Mouse (Mus musculus): ENCODE data around the gene Rpl34. TPM values are rescaled to one million over a fixed set of nuclear protein-coding genes. Genes with fewer than 3 reads are reported as not detected.

Gene Rpl34
- polyA plus RNA-seq, 1 experiment: 1,098 TPM

DNA sequence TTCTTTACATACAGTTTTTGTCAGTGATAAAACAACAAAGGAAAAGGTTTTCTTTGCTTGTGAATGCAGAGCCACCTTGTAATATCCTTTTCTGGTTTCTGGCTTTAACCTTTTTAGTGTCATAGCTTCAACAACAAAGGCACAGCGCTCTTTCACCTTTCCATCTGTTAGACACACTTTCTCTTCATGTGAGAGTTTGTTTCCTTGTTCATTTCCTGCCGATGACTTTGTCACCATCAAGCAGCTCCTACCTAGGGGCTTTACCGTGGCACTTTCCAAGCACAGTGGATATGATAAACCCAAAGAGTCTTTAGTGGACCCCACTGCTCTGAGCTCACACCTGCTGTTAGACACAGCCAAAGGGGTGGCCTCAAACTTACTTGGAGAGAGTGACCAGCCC is 19.0 kb upstream of the Rpl34 start:
- Histone ChIP-seq H3K27me3 (ENCODE audit: control insufficient read depth, insufficient read depth, low read length) (peaks cover 6% of the 10 kb centered on the region; the same call in 1 of the 2 replicates), H3K27ac (ENCODE audit: insufficient read depth, low read depth, low read length) (no peak overlapping the region), H3K4me3 (ENCODE audit: low read depth, low read length) (no peak overlapping the region), H3K36me3 (ENCODE audit: control insufficient read depth, insufficient read depth, low read length) (no peaks in the 10 kb centered on the region), H3K4me1 (ENCODE audit: control insufficient read depth, insufficient read depth, insufficient read length, low read length) (no peaks in the 10 kb centered on the region)
- TF ChIP-seq POLR2A (IDR thresholded peaks at IDR 0.05; ENCODE audit: low read depth, low read length) (no peak), CTCF (IDR thresholded peaks at IDR 0.05; ENCODE audit: extremely low read depth, insufficient read length, insufficient replicate concordance, low read depth, low read length) (no peak)
- 76% methylated on average over 3 of the region's 3 CpGs for WGBS

DNA sequence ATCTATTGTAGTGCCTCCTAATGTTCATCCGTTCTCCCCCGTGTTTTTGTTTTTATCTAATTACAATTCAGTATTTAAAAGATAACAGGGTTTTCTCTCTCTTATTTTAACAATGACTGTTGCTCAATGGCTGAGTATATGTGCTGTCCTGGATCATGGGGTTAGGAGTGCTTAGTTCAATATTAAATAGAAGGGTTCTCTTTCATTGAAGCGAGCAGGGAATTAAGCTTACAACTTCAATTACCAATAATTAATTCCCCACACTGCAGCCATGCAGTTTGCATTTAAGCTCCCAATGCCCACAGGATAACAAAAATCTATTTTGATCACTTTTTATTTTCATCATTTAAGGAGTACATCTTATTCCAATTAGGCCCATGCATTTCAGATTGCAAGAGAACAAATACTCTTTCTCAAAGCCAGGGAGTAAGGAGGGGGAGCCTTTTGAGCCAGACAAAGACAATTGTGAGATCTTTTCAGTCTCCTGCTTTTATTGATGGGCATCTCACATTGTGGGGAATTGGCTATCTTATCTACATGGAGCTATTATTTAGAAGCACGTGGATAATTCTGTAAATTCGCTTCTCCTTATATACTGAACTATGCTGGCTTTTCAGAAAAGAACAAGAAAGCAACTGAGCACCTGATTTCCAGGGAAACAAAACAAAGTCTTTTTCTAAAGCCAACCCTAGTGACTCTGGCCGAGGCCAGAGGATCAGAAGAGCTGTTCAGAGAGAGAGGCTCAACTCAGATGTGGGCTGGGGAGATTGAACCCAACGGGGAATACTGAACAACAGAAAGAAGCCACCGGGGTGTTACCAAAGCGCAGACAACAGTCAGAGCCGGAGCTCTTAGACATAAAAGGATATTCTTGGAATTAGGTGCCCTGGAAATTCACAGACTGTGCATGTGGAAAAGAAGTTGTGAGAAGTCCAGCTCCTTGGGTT is 16.7 kb upstream of the Rpl34 start:
- WGBS: 71% methylated on average over 10 of the region's 10 CpGs
- H3K27me3 ChIP-seq (ENCODE audit: control insufficient read depth, insufficient read depth, low read length): peaks cover 6% of the 10 kb centered on the region; the same call in 1 of the 2 replicates
- H3K4me1 ChIP-seq (ENCODE audit: control insufficient read depth, insufficient read depth, insufficient read length, low read length): no peaks in the 10 kb centered on the region
- H3K36me3 ChIP-seq (ENCODE audit: control insufficient read depth, insufficient read depth, low read length): no peaks in the 10 kb centered on the region
- no peak overlapping the region for H3K27ac ChIP-seq (ENCODE audit: insufficient read depth, low read depth, low read length)
- TF ChIP-seq POLR2A (IDR thresholded peaks at IDR 0.05; ENCODE audit: low read depth, low read length): no peak
- TF ChIP-seq CTCF (IDR thresholded peaks at IDR 0.05; ENCODE audit: extremely low read depth, insufficient read length, insufficient replicate concordance, low read depth, low read length): no peak
- H3K4me3 ChIP-seq (ENCODE audit: low read depth, low read length): no peak overlapping the region

DNA sequence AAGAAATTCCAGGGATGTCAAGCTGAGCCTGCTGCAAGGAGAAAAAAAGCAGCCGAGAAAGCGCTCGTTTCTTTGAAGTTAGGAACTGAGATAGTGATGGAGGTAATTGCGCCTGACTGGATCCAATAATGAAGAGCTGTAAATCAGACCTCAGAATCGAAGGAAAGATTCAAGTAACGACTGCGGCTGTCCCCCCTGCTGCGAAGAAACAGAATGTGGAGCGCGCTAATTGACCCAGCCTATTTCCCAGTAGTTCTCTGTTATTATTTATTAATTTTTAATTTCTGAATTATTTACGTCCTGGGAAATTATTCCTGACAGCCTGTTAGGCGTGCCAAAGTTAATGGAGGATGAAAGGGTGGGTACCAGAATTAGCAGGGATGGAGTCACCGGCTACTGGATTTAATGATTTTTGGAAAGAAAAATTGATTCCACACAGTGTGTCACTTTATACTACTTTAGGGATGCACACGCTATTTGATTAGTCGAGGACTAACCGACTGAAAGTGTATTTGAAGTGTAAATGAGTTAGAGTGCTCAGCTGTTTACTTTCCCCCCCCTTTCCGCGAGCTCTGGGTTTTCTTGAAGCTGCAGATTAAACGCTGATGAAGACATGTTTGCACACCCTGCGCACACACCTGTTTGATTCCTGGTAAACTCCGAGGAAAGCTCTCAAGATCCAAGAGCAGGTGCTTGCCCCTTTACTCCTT is 7.6 kb upstream of the Rpl34 start:
- TF ChIP-seq POLR2A (IDR thresholded peaks at IDR 0.05; ENCODE audit: low read depth, low read length) (no peak), CTCF (IDR thresholded peaks at IDR 0.05; ENCODE audit: extremely low read depth, insufficient read length, insufficient replicate concordance, low read depth, low read length) (no peak)
- Histone ChIP-seq H3K4me1 (ENCODE audit: control insufficient read depth, insufficient read depth, insufficient read length, low read length) (no peaks in the 10 kb centered on the region), H3K36me3 (ENCODE audit: control insufficient read depth, insufficient read depth, low read length) (no peaks in the 10 kb centered on the region), H3K27ac (ENCODE audit: insufficient read depth, low read depth, low read length) (no peak overlapping the region), H3K4me3 (ENCODE audit: low read depth, low read length) (no peak overlapping the region), H3K27me3 (ENCODE audit: control insufficient read depth, insufficient read depth, low read length) (no peaks in the 10 kb centered on the region)
- WGBS: 22% methylated on average over 21 of the region's 21 CpGs

DNA sequence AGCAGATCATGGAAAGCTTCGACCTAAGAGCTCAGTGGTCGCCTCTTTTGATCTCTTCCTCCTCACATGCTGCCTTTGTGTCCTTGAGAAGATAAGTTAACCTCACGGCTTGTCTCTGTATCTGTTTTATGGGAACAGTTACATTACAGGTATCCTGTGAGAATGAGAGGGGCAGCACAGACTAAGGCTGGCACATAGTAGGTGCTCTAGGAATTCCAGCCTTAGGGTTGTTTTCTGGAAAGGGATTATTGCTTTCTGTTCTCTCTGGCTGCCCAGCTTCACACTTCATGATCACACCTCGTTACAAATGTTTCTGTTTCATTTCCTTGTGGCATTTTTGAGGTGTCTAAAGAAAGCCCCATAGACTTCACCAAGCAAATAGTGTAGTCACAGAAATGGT is 6.6 kb upstream of the Rpl34 start:
- TF ChIP-seq POLR2A (IDR thresholded peaks at IDR 0.05; ENCODE audit: low read depth, low read length) (no peak), CTCF (IDR thresholded peaks at IDR 0.05; ENCODE audit: extremely low read depth, insufficient read length, insufficient replicate concordance, low read depth, low read length) (no peak)

DNA sequence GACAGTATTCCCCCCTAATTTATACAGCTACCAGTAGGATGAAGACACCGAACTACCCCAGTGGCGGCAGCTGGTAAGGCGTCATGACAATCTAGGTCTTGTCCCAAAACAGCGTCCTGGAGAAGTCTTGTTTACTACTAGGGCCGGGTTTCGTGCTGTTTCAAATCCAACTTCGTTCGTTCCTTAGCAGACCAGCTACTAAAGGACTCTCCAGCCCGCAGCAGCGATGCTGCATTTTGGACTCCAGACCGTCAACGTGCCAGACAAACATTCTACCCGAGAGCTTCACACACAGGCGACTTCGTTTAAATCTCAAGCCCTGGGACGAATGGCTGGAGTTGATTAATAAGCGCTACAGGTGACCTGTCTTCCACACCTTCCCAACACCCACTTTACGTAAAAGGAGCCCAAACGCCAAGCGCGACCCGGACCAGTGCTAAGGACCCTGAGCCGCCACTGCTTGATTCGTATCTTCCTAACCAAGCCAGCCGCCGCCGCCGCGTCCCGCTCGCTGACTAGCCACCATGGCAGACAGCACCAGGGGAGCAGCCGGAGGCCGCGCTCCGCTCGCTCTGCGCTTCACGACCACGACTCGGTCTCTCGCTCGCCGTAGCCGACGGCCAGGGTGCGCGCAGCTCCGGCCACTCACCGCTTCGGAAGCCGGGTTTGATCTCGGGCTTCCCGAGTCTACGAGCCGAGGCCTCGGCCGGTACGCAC is 568 bp downstream of the Rpl34 start:
- no peak for TF ChIP-seq POLR2A (IDR thresholded peaks at IDR 0.05; ENCODE audit: low read depth, low read length)
- TF ChIP-seq CTCF (IDR thresholded peaks at IDR 0.05; ENCODE audit: extremely low read depth, insufficient read length, insufficient replicate concordance, low read depth, low read length): no peak
- H3K27me3 ChIP-seq (ENCODE audit: control insufficient read depth, insufficient read depth, low read length): no peaks in the 10 kb centered on the region
- H3K4me3 ChIP-seq (ENCODE audit: low read depth, low read length): peak overlapping the region; percentile 93
- peaks cover 39% of the 10 kb centered on the region for H3K36me3 ChIP-seq (ENCODE audit: control insufficient read depth, insufficient read depth, low read length)
- under 1% methylated on average over 58 of the region's 58 CpGs for WGBS
- H3K4me1 ChIP-seq (ENCODE audit: control insufficient read depth, insufficient read depth, insufficient read length, low read length): peaks cover 5% of the 10 kb centered on the region; the same call in 1 of the 2 replicates
- peak overlapping the region; percentile 22 for H3K27ac ChIP-seq (ENCODE audit: insufficient read depth, low read depth, low read length)

More for the DNA sequence above, 6.6 kb upstream of the Rpl34 start:
- Histone ChIP-seq H3K4me1 (ENCODE audit: control insufficient read depth, insufficient read depth, insufficient read length, low read length) (no peaks in the 10 kb centered on the region), H3K27ac (ENCODE audit: insufficient read depth, low read depth, low read length) (no peak overlapping the region), H3K36me3 (ENCODE audit: control insufficient read depth, insufficient read depth, low read length) (no peaks in the 10 kb centered on the region), H3K4me3 (ENCODE audit: low read depth, low read length) (no peak overlapping the region), H3K27me3 (ENCODE audit: control insufficient read depth, insufficient read depth, low read length) (no peaks in the 10 kb centered on the region)
- WGBS: 33% methylated on average over 4 of the region's 4 CpGs

DNA sequence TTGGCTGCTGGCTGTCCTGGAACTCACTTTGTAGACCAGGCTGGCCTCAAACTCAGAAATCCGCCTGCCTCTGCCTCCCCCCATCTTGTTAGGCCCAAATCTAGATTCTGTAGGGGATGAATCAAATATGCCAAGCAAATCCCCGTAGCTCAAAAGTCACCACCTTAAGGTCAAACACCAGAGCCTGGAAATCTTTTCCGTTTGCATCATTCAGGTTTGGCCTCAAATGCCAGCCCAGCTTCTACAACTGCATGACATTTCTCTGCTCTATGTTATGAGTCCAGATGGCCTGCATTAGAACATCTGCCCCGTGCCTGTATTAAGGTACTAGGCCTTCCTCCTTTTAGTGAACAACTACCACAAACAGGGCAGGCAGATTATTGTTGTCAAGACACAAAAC is 2.5 kb downstream of the Rpl34 start:
- TF ChIP-seq CTCF (IDR thresholded peaks at IDR 0.05; ENCODE audit: extremely low read depth, insufficient read length, insufficient replicate concordance, low read depth, low read length) (no peak), POLR2A (IDR thresholded peaks at IDR 0.05; ENCODE audit: low read depth, low read length) (no peak)
- no peak overlapping the region for H3K27ac ChIP-seq (ENCODE audit: insufficient read depth, low read depth, low read length)
- no peak overlapping the region for H3K4me3 ChIP-seq (ENCODE audit: low read depth, low read length)
- H3K27me3 ChIP-seq (ENCODE audit: control insufficient read depth, insufficient read depth, low read length): no peaks in the 10 kb centered on the region
- peaks cover 5% of the 10 kb centered on the region; the same call in 1 of the 2 replicates for H3K4me1 ChIP-seq (ENCODE audit: control insufficient read depth, insufficient read depth, insufficient read length, low read length)
- WGBS: 76% methylated on average over 4 of the region's 4 CpGs
- H3K36me3 ChIP-seq (ENCODE audit: control insufficient read depth, insufficient read depth, low read length): peaks cover 39% of the 10 kb centered on the region
